Mouse (Mus musculus) inflammation-experienced regulatory T-cells (primary cell): ENCODE data around the gene Coro1a. TPM values are rescaled to one million over a fixed set of nuclear protein-coding genes. Genes with fewer than 3 reads are reported as not detected.

Source experiments
- polyA plus RNA-seq, 2 experiments: library from polyadenylated mRNA; unstranded; fragments of 100-300 nt; shearing (Covaris generic); gene quantifications; one replicate each; pipeline ENCODE4 v1.2.1; 2017

The Coro1a gene
- 1,000 to 10,000 TPM; 2,830 to 3,089 TPM for polyA plus RNA-seq

DNA sequence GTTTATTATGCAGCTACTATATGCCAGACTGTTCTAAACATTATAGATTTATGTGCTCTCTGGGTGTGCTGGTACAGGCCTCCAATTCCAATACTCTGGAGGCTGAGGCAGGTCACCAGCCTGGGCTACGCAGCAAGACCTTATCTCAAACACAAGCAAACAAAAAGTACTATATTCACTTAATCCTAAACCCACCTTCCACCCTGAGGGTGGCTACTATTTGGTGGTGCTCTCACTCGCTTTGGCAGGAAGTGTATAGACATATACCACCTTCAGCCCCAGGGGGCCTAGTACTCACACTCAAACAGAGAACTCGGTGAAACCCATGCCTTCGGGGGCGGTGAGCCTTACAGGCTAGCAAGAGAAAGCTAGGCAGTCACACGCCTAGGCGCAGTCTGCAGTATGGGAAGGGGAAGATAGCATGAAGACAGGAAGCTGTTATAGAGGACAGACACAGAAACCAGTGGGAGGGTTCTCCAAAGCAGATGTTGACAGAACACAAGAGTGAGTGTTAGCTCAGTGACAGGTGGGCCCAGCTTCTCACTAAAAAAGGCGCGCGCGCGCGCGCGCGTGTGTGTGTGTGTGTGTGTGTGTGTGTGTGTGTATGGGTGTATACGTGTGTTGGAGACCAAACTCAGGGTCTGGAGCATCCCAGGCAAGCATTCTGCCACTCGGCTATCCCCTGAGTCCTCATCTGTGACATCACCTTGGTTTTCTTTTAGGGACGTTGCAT is at the start of gene Coro1a:
Gene Coro1a, minus strand, starts transcription at position 346 of the 733 bp plus-strand sequence.

GRCm38 (mm10) chr7:126695631-126696207 is 11.9 kb downstream of the Coro1a start, which contains the start of gene Slx1b:
Gene Slx1b, minus strand, starts transcription at chr7:126695784.

GRCm38 (mm10) chr7:126695210-126695611 is 12.4 kb downstream of the Coro1a start, which contains the start of gene Bola2:
Gene Bola2, plus strand, starts transcription at chr7:126695401.

GRCm38 (mm10) chr7:126676207-126676606 is 31.4 kb downstream of the Coro1a start, which contains the start of gene Sult1a1:
Gene Sult1a1, minus strand, starts transcription at chr7:126676432.

Other genes with a start within 250 kb of the Coro1a start
- 1 to 10 TPM in 1 of 2 experiments, under 1 TPM in 1; 0.66 to 1.6 TPM for gene Atp2a1, start 244.7 kb downstream of the Coro1a start, polyA plus RNA-seq
- gene Sh2b1, start 232.4 kb downstream of the Coro1a start, polyA plus RNA-seq = 10 to 100 TPM; 47.9 to 49.6 TPM
- gene Tufm, start 220.4 kb downstream of the Coro1a start, polyA plus RNA-seq = 100 to 1,000 TPM; 101 to 104 TPM
- 100 to 1,000 TPM; 103 TPM for gene Atxn2l, start 204.3 kb downstream of the Coro1a start, polyA plus RNA-seq
- gene Eif3c, start 141.4 kb downstream of the Coro1a start, polyA plus RNA-seq = 100 to 1,000 TPM; 157 to 175 TPM
- gene Apobr, start 122.8 kb downstream of the Coro1a start, polyA plus RNA-seq = 1 to 10 TPM; 3.1 to 5.4 TPM
- 100 to 1,000 TPM in 1 of 2 experiments, 10 to 100 TPM in 1; 81.6 to 107 TPM for gene Cln3, start 122.0 kb downstream of the Coro1a start, polyA plus RNA-seq
- gene Il27, start 112.8 kb downstream of the Coro1a start, polyA plus RNA-seq = under 1 TPM in 1 of 2 experiments, not detected in 1; 0.42 TPM
- gene Nupr1, start 76.9 kb downstream of the Coro1a start, polyA plus RNA-seq = 10 to 100 TPM in 1 of 2 experiments, 1 to 10 TPM in 1; 6.0 to 12.8 TPM
- 100 to 1,000 TPM; 114 to 118 TPM for gene Sgf29, start 58.5 kb downstream of the Coro1a start, polyA plus RNA-seq
- under 1 TPM; 0.20 to 0.48 TPM for gene Sult1a1, start 31.4 kb downstream of the Coro1a start, polyA plus RNA-seq
- gene Bola2, start 12.4 kb downstream of the Coro1a start, polyA plus RNA-seq = 100 to 1,000 TPM; 104 to 113 TPM
- 10 to 100 TPM in 1 of 2 experiments, 1 to 10 TPM in 1; 8.3 to 10.8 TPM for gene Slx1b, start 12.0 kb downstream of the Coro1a start, polyA plus RNA-seq
- gene Mapk3, start 51.8 kb upstream of the Coro1a start, polyA plus RNA-seq = 10 to 100 TPM; 32.8 to 38.7 TPM
- gene Gdpd3, start 58.5 kb upstream of the Coro1a start, polyA plus RNA-seq = 1 to 10 TPM in 1 of 2 experiments, under 1 TPM in 1; 0.89 to 1.3 TPM
- gene Ypel3, start 69.2 kb upstream of the Coro1a start, polyA plus RNA-seq = 100 to 1,000 TPM; 490 to 573 TPM
- 1 to 10 TPM; 4.3 to 6.4 TPM for gene Tbx6, start 73.7 kb upstream of the Coro1a start, polyA plus RNA-seq
- 100 to 1,000 TPM; 363 to 467 TPM for gene Ppp4c, start 84.7 kb upstream of the Coro1a start, polyA plus RNA-seq
- under 1 TPM; 0.16 to 0.97 TPM for gene Fam57b, start 89.9 kb upstream of the Coro1a start, polyA plus RNA-seq
- not detected for gene 4930451I11Rik, start 123.9 kb upstream of the Coro1a start, polyA plus RNA-seq
- not detected for gene Doc2a, start 139.6 kb upstream of the Coro1a start, polyA plus RNA-seq
- 1 to 10 TPM; 7.9 to 8.7 TPM for gene Hirip3, start 154.2 kb upstream of the Coro1a start, polyA plus RNA-seq
- 10 to 100 TPM; 75.8 to 78.6 TPM for gene Ino80e, start 154.6 kb upstream of the Coro1a start, polyA plus RNA-seq
- 10 to 100 TPM; 44.6 to 51.3 TPM for gene Taok2, start 176.9 kb upstream of the Coro1a start, polyA plus RNA-seq
- 10 to 100 TPM; 39.4 to 53.1 TPM for gene Tmem219, start 215.1 kb upstream of the Coro1a start, polyA plus RNA-seq
- 10 to 100 TPM; 31.6 to 38.0 TPM for gene Kctd13, start 221.1 kb upstream of the Coro1a start, polyA plus RNA-seq
- under 1 TPM; 0.19 to 0.69 TPM for gene Asphd1, start 241.8 kb upstream of the Coro1a start, polyA plus RNA-seq
- 1 to 10 TPM in 1 of 2 experiments, under 1 TPM in 1; 0.74 to 1.0 TPM for gene Sez6l2, start 242.8 kb upstream of the Coro1a start, polyA plus RNA-seq